Mouse (Mus musculus) MEL (cell line): ENCODE results near the gene Itih4. TPM values are rescaled to one million over a fixed set of nuclear protein-coding genes. Genes with fewer than 3 reads are reported as not detected.

Experiments
- DNase-seq: peaks from one replicate; pipeline ENCODE4 v3.0.0; 2011; ENCODE audit warnings: low read depth, low spot score
- H3K27ac ChIP-seq: 2 replicates; pipeline ENCODE4 v1.5.1; 2012; ENCODE audit warnings: low read depth, mild to moderate bottlenecking, control low read depth, low read length, moderate library complexity; ENCODE audit not compliant: control insufficient read depth
- H3K27me3 ChIP-seq, 2 experiments: fragments of 150-350 bp in 1 of 2; sonication (generic) in 1 of 2; 2 replicates each; pipeline ENCODE4 v1.6.1; 2012; ENCODE audit warnings: low read length in 2 of 2, mild to moderate bottlenecking in 2 of 2, improper control_type of control experiment in 1 of 2, moderate library complexity in 1 of 2; ENCODE audit not compliant: insufficient read depth in 2 of 2, control insufficient read depth in 1 of 2
- H3K36me3 ChIP-seq, 2 experiments: 2 replicates each; pipeline ENCODE4 v1.6.1; 2012 to 2014; ENCODE audit warnings: low read length in 2 of 2, improper control_type of control experiment in 1 of 2, inconsistent platforms in 1 of 2, mild to moderate bottlenecking in 1 of 2; ENCODE audit not compliant: insufficient read depth in 2 of 2, control insufficient read depth in 1 of 2
- H3K4me1 ChIP-seq, 2 experiments: fragments of 150-350 bp in 1 of 2; sonication (generic) in 1 of 2; 2 replicates each; pipeline ENCODE4 v1.6.1; 2012; ENCODE audit warnings: low read length in 2 of 2, improper control_type of control experiment in 1 of 2, mild to moderate bottlenecking in 1 of 2; ENCODE audit not compliant: insufficient read depth in 2 of 2, control insufficient read depth in 1 of 2
- H3K4me3 ChIP-seq, 2 experiments: fragments of 150-350 bp in 1 of 2; sonication (generic) in 1 of 2; 2 replicates each; pipeline ENCODE4 v1.5.1; 2012; ENCODE audit warnings: low read depth in 2 of 2, low read length in 2 of 2, mild to moderate bottlenecking in 2 of 2, moderate library complexity in 2 of 2, control low read depth in 1 of 2, improper control_type of control experiment in 1 of 2; ENCODE audit not compliant: control insufficient read depth in 1 of 2, insufficient read depth in 1 of 2
- H3K79me2 ChIP-seq: 2 replicates; pipeline ENCODE4 v1.6.1; 2012; ENCODE audit warnings: mild to moderate bottlenecking, low read length, moderate library complexity; ENCODE audit not compliant: control insufficient read depth, poor library complexity, insufficient read depth
- H3K9ac ChIP-seq: 2 replicates; pipeline ENCODE4 v1.6.1; 2012; ENCODE audit warnings: low read depth, mild to moderate bottlenecking, control low read depth, low read length, moderate library complexity; ENCODE audit not compliant: control insufficient read depth, poor library complexity, severe bottlenecking
- H3K9me3 ChIP-seq: fragments of 150-350 bp; sonication (generic); replicated peaks from 2 replicates; pipeline ENCODE4 v1.6.1; 2012; ENCODE audit warnings: mild to moderate bottlenecking, low read length, improper control_type of control experiment, moderate library complexity; ENCODE audit not compliant: insufficient read depth
- BHLHE40 ChIP-seq: IDR thresholded peaks from 2 replicates; pipeline ENCODE4 v1.6.1; 2012; ENCODE audit warnings: low read depth, mild to moderate bottlenecking, inconsistent platforms, low read length, improper control_type of control experiment, borderline replicate concordance
- CHD1 ChIP-seq: IDR thresholded peaks from 2 replicates; pipeline ENCODE4 v1.6.1; 2012; ENCODE audit warnings: low read depth, mild to moderate bottlenecking, inconsistent platforms, low read length, improper control_type of control experiment
- EP300 ChIP-seq, 2 experiments: IDR thresholded peaks; 2 replicates each; pipeline ENCODE4 v1.6.1; 2011; ENCODE audit warnings: improper control_type of control experiment in 2 of 2, low read length in 2 of 2, low read depth in 1 of 2, mild to moderate bottlenecking in 1 of 2
- GABPA ChIP-seq: IDR thresholded peaks from 2 replicates; pipeline ENCODE4 v1.6.1; 2012; ENCODE audit warnings: low read depth, mild to moderate bottlenecking, inconsistent platforms, low read length, improper control_type of control experiment, moderate library complexity
- GATA1 ChIP-seq: IDR thresholded peaks from 2 replicates; pipeline ENCODE4 v1.6.1; 2011; ENCODE audit warnings: low read depth, low read length, improper control_type of control experiment
- JUND ChIP-seq: IDR thresholded peaks from 2 replicates; pipeline ENCODE4 v1.6.1; 2011; ENCODE audit warnings: low read depth, mild to moderate bottlenecking, improper control_type of control experiment, low read length
- KAT2A ChIP-seq: conservative IDR thresholded peaks from 2 replicates; pipeline ENCODE4 v1.6.1; 2012; ENCODE audit warnings: low read depth, low read length, improper control_type of control experiment, inconsistent platforms
- MAFK ChIP-seq: IDR thresholded peaks from 2 replicates; pipeline ENCODE4 v1.6.1; 2011; ENCODE audit warnings: low read depth, mild to moderate bottlenecking, low read length, improper control_type of control experiment, borderline replicate concordance
- MAX ChIP-seq: IDR thresholded peaks from 2 replicates; pipeline ENCODE4 v1.6.1; 2011; ENCODE audit warnings: low read length, improper control_type of control experiment
- MAZ ChIP-seq: IDR thresholded peaks from 2 replicates; pipeline ENCODE4 v1.6.1; 2012; ENCODE audit warnings: low read depth, mild to moderate bottlenecking, inconsistent platforms, low read length, improper control_type of control experiment
- MEF2A ChIP-seq: IDR thresholded peaks from 2 replicates; pipeline ENCODE4 v1.6.1; 2014; ENCODE audit warnings: low read depth, mild to moderate bottlenecking, inconsistent platforms, low read length, improper control_type of control experiment; ENCODE audit not compliant: poor library complexity, insufficient replicate concordance, severe bottlenecking; ENCODE audit errors: extremely low read depth
- MXI1 ChIP-seq: IDR thresholded peaks from 2 replicates; pipeline ENCODE4 v1.6.1; 2011; ENCODE audit warnings: mild to moderate bottlenecking, low read depth, low read length, improper control_type of control experiment
- MYB ChIP-seq: IDR thresholded peaks from 2 replicates; pipeline ENCODE4 v1.6.1; 2011; ENCODE audit warnings: mild to moderate bottlenecking, low read depth, low read length, improper control_type of control experiment
- MYC ChIP-seq: IDR thresholded peaks from 2 replicates; pipeline ENCODE4 v1.6.1; 2011; ENCODE audit warnings: low read depth, mild to moderate bottlenecking, low read length, improper control_type of control experiment, moderate library complexity
- NELFE ChIP-seq: IDR thresholded peaks from 2 replicates; pipeline ENCODE4 v1.6.1; 2011; ENCODE audit warnings: low read depth, low read length, improper control_type of control experiment
- NRF1 ChIP-seq: IDR thresholded peaks from 2 replicates; pipeline ENCODE4 v1.6.1; 2014; ENCODE audit warnings: low read depth, mild to moderate bottlenecking, inconsistent platforms, low read length, improper control_type of control experiment, moderate library complexity; ENCODE audit not compliant: poor library complexity, insufficient read depth, severe bottlenecking
- POLR2AphosphoS2 ChIP-seq: IDR thresholded peaks from 2 replicates; pipeline ENCODE4 v1.6.1; 2011; ENCODE audit warnings: low read length, improper control_type of control experiment
- RAD21 ChIP-seq: IDR thresholded peaks from 2 replicates; pipeline ENCODE4 v1.6.1; 2011; ENCODE audit warnings: mild to moderate bottlenecking, low read depth, low read length, improper control_type of control experiment
- SIN3A ChIP-seq: IDR thresholded peaks from 2 replicates; pipeline ENCODE4 v1.6.1; 2012; ENCODE audit warnings: low read length, improper control_type of control experiment, inconsistent platforms
- SMC3 ChIP-seq: IDR thresholded peaks from 2 replicates; pipeline ENCODE4 v1.6.1; 2011; ENCODE audit warnings: low read depth, low read length, improper control_type of control experiment
- TBP ChIP-seq: IDR thresholded peaks from 2 replicates; pipeline ENCODE4 v1.8.0; 2011; ENCODE audit warnings: low read depth, low read length, improper control_type of control experiment
- TCF12 ChIP-seq: IDR thresholded peaks from 2 replicates; pipeline ENCODE4 v1.6.1; 2014; ENCODE audit warnings: low read depth, mild to moderate bottlenecking, inconsistent platforms, low read length, improper control_type of control experiment, moderate library complexity
- UBTF ChIP-seq: IDR thresholded peaks from 2 replicates; pipeline ENCODE4 v1.6.1; 2012; ENCODE audit warnings: low read depth, mild to moderate bottlenecking, inconsistent platforms, low read length, improper control_type of control experiment, moderate library complexity, borderline replicate concordance; ENCODE audit not compliant: insufficient read depth
- USF1 ChIP-seq: IDR thresholded peaks from 2 replicates; pipeline ENCODE4 v1.6.1; 2014; ENCODE audit warnings: low read depth, mild to moderate bottlenecking, inconsistent platforms, low read length, improper control_type of control experiment, moderate library complexity
- USF2 ChIP-seq, 2 experiments: IDR thresholded peaks; 2 replicates each; pipeline ENCODE4 v1.6.1; 2011 to 2012; ENCODE audit warnings: improper control_type of control experiment in 2 of 2, low read length in 2 of 2, borderline replicate concordance in 1 of 2, inconsistent platforms in 1 of 2, low read depth in 1 of 2, mild to moderate bottlenecking in 1 of 2; ENCODE audit not compliant: insufficient read depth in 1 of 2
- ZMIZ1 ChIP-seq: IDR thresholded peaks from 2 replicates; pipeline ENCODE4 v1.6.1; 2012; ENCODE audit warnings: low read depth, mild to moderate bottlenecking, inconsistent platforms, low read length, improper control_type of control experiment, moderate library complexity
- ZNF384 ChIP-seq: IDR thresholded peaks from 2 replicates; pipeline ENCODE4 v1.6.1; 2012; ENCODE audit warnings: low read depth, mild to moderate bottlenecking, inconsistent platforms, low read length, improper control_type of control experiment
- polyA plus RNA-seq, 2 experiments: library from polyadenylated mRNA; stranded (reverse) in 1 of 2; unstranded in 1 of 2; fragments of >175 nt in 1 of 2; fragments of >200 nt in 1 of 2; gene quantifications; 2 replicates each; pipeline versions ENCODE4 v1.2.1 to v1.2.4; 2012; ENCODE audit warnings: low replicate concordance in 2 of 2, low read depth in 1 of 2; ENCODE audit not compliant: insufficient read length in 2 of 2, insufficient read depth in 1 of 2, missing spikeins in 1 of 2
- total RNA-seq: library from RNA; depleted of rRNA; stranded (reverse); fragments of 300-350 nt; gene quantifications from 2 replicates; pipeline ENCODE4 v1.2.3, GENCODE M21; 2012

Itih4 gene
- total and polyA plus RNA-seq, 3 experiments, result not detected

DNA sequence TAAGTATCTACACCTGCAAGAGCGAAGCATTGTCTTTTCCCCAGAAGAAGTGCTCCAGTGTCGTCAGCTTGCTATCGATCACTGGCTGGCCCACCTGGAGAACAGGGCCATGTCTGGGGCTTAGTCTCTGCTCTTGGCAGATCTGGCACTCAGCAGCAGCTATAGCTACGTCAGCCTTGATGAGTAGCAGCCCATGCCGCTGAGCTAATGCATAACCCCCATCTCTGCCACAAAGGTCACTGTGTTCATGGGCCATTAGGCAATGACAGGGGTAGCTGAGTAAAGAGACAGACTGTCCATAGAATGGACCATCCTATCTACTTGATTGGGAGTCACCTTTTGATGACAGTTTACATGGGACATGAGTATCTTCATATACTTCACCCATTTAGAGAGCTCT, 35.8 kb upstream of the Itih4 start:
- Histone ChIP-seq H3K9me3 (no peaks in the 10 kb centered on the region), H3K36me3 (no peaks in the 10 kb centered on the region; a peak in 2 of 4 replicates), H3K4me3 (no peak overlapping the region), H3K4me1 (peaks cover 0 to 6% of the 10 kb centered on the region in 2 experiments; a peak in 2 of 4 replicates), H3K9ac (no peak overlapping the region), H3K27ac (no peak overlapping the region), H3K79me2 (no peaks in the 10 kb centered on the region), H3K27me3 (no peaks in the 10 kb centered on the region)
- TF ChIP-seq UBTF (no peak), KAT2A (no peak), JUND (no peak)
- no peak for DNase-seq

DNA sequence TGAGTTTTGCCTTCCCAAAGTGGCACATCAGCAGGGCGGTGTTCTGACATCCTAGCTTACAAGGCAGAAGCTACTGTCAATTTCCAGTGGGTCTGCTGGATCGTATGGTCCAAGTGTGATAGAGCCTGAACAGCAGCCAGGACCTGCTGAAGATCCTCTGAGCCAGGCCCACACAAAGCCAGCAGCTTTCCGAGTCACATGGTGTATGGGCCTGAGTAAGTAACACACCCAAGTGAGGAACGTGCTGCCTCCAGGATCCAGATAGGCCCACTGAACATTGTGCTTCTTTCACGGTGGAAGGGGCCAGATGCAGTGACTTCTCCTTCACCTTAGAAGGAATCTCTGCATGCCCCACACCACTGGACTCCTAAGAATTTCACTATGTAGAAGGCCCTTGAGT, 34.0 kb upstream of the Itih4 start:
- H3K27me3 ChIP-seq, result no peaks in the 10 kb centered on the region
- peaks cover 2 to 15% of the 10 kb centered on the region in 2 experiments; a peak in 3 of 4 replicates for H3K36me3 ChIP-seq
- H3K9me3 ChIP-seq, result no peaks in the 10 kb centered on the region
- DNase-seq, result no peak
- no peak for TF ChIP-seq GABPA
- TF ChIP-seq CHD1, result no peak
- no peak for TF ChIP-seq RAD21
- TF ChIP-seq MXI1, result no peak
- no peak for TF ChIP-seq EP300 (IDR thresholded peaks at IDR 0.05; ENCODE audit: low read depth in 1 of 2, low read length in 2 of 2)
- no peak for TF ChIP-seq MYC
- TF ChIP-seq MYB, result no peak
- TF ChIP-seq MAZ, result no peak
- no peak for TF ChIP-seq UBTF
- TF ChIP-seq TBP, result no peak
- TF ChIP-seq MEF2A, result no peak
- no peak for TF ChIP-seq NRF1
- TF ChIP-seq, all 39 proteins: peak for 0
- Histone ChIP-seq H3K4me1 (peaks cover 12 to 21% of the 10 kb centered on the region in 2 experiments), H3K4me3 (no peak overlapping the region), H3K27ac (no peak overlapping the region), H3K79me2 (no peaks in the 10 kb centered on the region), H3K9ac (no peak overlapping the region)

DNA sequence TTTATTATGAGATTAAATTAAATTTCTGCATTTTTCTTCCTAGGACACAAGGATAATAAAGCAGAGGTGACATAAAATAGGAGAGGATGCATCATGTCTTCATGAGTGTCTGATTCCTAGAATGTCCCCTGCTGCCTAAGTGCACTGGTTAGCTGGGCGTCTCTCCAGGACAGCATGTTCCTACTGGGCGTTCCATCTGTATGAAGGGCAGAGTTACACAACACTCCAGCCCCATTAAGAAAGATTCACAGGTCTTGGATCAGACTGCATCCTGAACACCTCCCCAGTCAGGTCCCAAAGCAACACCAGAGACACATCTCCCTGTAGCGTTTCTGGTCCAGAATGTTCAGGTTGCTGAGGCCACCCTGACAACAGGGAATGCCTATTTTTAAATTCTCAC, 31.0 kb upstream of the Itih4 start:
- DNase-seq, result no peak
- H3K4me1 ChIP-seq, result peaks cover 22 to 28% of the 10 kb centered on the region in 2 experiments
- H3K79me2 ChIP-seq, result no peaks in the 10 kb centered on the region
- H3K36me3 ChIP-seq, result peaks cover 2 to 24% of the 10 kb centered on the region in 2 experiments; a peak in 3 of 4 replicates
- H3K27me3 ChIP-seq, result no peaks in the 10 kb centered on the region
- H3K27ac ChIP-seq, result no peak overlapping the region; the same call in 1 of the 2 replicates
- no peak overlapping the region for H3K4me3 ChIP-seq
- H3K9me3 ChIP-seq, result no peaks in the 10 kb centered on the region
- no peak overlapping the region for H3K9ac ChIP-seq
- TF ChIP-seq MAFK (no peak), MAX (no peak), POLR2AphosphoS2 (no peak), TCF12 (no peak), BHLHE40 (no peak), GATA1 (no peak), NELFE (no peak), USF1 (no peak), SIN3A (no peak), SMC3 (no peak), ZNF384 (no peak), USF2 (IDR thresholded peaks at IDR 0.05; ENCODE audit: borderline replicate concordance in 1 of 2, insufficient read depth in 1 of 2, low read depth in 1 of 2, low read length in 2 of 2) (no peak), GABPA (no peak), JUND (no peak), MXI1 (no peak), ZMIZ1 (no peak)
